Mouse (Mus musculus) lung, postnatal 0 days (tissue): ENCODE results near the gene Gdpd5. TPM values are rescaled to one million over a fixed set of nuclear protein-coding genes. Genes with fewer than 3 reads are reported as not detected.

Source experiments
- ATAC-seq: fragments of 200-750 bp; cut with Nextera tagmentation; 2 replicates; pipeline ENCODE4 v1.8.0; 2017; ENCODE audit warnings: moderate library complexity
- DNase-seq: peaks from one replicate; pipeline ENCODE4 v3.0.0-alpha.2; 2016; ENCODE audit warnings: low spot score
- H3K27ac ChIP-seq: fragments of 300-500 bp; sonication (generic); 2 replicates; pipeline ENCODE4 v1.5.1; 2014; ENCODE audit warnings: antibody characterized with exemption, mild to moderate bottlenecking, low read length, mixed read lengths
- H3K27me3 ChIP-seq: fragments of 300-500 bp; sonication (generic); replicated peaks from 2 replicates; pipeline ENCODE4 v1.6.1; 2014; ENCODE audit warnings: low read length, mixed read lengths; ENCODE audit not compliant: insufficient read depth
- H3K36me3 ChIP-seq: fragments of 300-500 bp; sonication (generic); 2 replicates; pipeline ENCODE4 v1.6.1; 2014; ENCODE audit warnings: low read length, mixed read lengths; ENCODE audit not compliant: insufficient read depth
- H3K4me1 ChIP-seq: fragments of 300-500 bp; sonication (generic); 2 replicates; pipeline ENCODE4 v1.6.1; 2014; ENCODE audit warnings: antibody characterized with exemption, low read depth, low read length, mixed read lengths; ENCODE audit not compliant: insufficient read depth
- H3K4me2 ChIP-seq: fragments of 300-500 bp; sonication (generic); replicated peaks from 2 replicates; pipeline ENCODE4 v1.6.1; 2014; ENCODE audit warnings: low read depth, mild to moderate bottlenecking, low read length, moderate library complexity, mixed read lengths
- H3K4me3 ChIP-seq: fragments of 300-500 bp; sonication (generic); 2 replicates; pipeline ENCODE4 v1.5.1; 2014; ENCODE audit warnings: low read depth, low read length
- H3K9ac ChIP-seq: fragments of 300-500 bp; sonication (generic); replicated peaks from 2 replicates; pipeline ENCODE4 v1.6.1; 2014; ENCODE audit warnings: low read depth, mild to moderate bottlenecking
- H3K9me3 ChIP-seq: fragments of 300-500 bp; sonication (generic); 2 replicates; pipeline ENCODE4 v1.6.1; 2016; ENCODE audit warnings: low read length, mixed read lengths
- CTCF ChIP-seq: IDR thresholded peaks from 2 replicates; pipeline ENCODE4 v1.5.1; 2016; ENCODE audit warnings: antibody characterized with exemption, mild to moderate bottlenecking
- EP300 ChIP-seq: IDR thresholded peaks from 2 replicates; pipeline ENCODE4 v1.6.1; 2016; ENCODE audit warnings: antibody characterized with exemption, mild to moderate bottlenecking, control low read depth
- WGBS: fragments of 180-500 bp; shearing (Covaris S2); extraction: QIAGEN DNeasy Blood & Tissue Kit; methylation state at CpG from one replicate; pipeline ENCODE4 v1.1.7; 2014; 5-methylcytosine and 5-hydroxymethylcytosine counted together
- polyA plus RNA-seq: library from polyadenylated mRNA; unstranded; fragments of >200 nt; fragmentation: Nextera tagmentation; extraction: Ambion mirVana; gene quantifications from 2 replicates; pipeline ENCODE4 v1.2.1, GENCODE M21; 2015

The Gdpd5 gene
- polyA plus RNA-seq, 1 experiment from 2014 or later = 18.7 TPM

DNA sequence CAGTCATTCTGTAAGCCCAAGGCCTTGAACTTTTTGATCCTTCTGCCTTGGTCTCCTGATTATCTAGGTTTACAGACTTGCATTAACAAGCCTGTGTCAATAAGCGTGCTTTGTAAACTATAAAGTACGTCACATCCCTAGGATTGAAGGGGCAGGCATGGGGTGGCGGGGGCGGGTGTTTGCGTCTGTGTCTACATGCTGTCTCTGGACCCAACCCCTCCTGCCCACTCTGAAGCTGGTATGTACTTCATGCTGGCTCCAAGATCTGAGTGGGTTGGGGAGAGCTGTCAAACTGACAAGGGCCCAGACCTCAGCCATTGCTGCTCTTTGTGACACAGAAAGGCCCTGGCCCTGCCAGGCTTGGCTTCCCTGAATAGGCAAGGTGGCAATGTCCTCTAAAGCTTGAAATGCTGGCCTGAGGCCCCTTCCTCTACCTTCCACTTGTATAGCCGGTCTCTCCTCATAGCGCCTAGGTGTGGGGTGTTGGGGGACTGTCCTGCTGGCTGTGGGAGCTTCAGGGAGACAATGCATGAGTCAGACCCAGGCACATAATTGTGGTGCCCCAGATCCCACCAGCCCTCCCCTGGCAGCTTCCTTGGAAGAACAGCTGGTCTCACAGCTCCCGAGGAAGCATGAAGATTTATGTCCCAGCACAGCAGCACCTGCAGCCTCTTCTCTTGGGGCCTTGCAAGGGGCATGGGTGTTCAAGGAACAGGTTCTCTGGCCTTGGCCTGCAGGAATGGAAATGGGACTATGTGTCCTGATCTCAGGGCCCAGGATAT lies 28.4 kb downstream of the Gdpd5 start:
- Histone ChIP-seq H3K9me3 (no peaks in the 10 kb centered on the region), H3K4me1 (peaks cover 6% of the 10 kb centered on the region; the same call in 1 of the 2 replicates), H3K36me3 (no peaks in the 10 kb centered on the region), H3K9ac (no peak overlapping the region), H3K4me3 (no peak overlapping the region), H3K27me3 (no peaks in the 10 kb centered on the region), H3K4me2 (no peak overlapping the region), H3K27ac (peak overlapping the region; percentile 66)
- WGBS = 43% methylated on average over 8 of the region's 8 CpGs
- TF ChIP-seq CTCF (no peak), EP300 (no peak)
- peak; percentile 54 for DNase-seq
- peak; percentile 87 for ATAC-seq

DNA sequence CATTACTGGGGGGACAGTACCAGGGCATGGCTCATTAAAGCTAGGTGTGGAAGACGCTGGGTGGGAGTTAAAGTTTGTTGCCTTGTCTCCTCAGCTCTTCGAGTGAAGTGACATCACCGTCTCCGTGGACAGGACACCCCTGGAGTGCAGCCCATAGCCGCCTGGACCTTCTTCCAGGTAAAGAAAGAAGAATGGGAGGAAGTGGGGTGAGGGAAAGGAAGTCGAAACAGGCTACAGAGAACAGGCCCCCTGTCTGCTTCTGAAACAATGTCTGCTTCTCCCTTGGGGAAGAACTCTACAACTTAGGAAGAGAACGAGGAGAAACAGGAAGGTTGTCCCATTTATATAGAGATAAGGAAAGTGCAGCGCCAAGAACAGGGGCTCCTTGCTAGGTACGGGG lies 29.1 kb downstream of the Gdpd5 start:
- H3K4me3 ChIP-seq = no peak overlapping the region
- H3K9me3 ChIP-seq = no peaks in the 10 kb centered on the region
- DNase-seq = no peak
- no peaks in the 10 kb centered on the region for H3K36me3 ChIP-seq
- 60% methylated on average over 9 of the region's 9 CpGs for WGBS
- H3K9ac ChIP-seq = no peak overlapping the region
- H3K4me1 ChIP-seq = peaks cover 6% of the 10 kb centered on the region; the same call in 1 of the 2 replicates
- TF ChIP-seq EP300 (no peak), CTCF (no peak)
- H3K27me3 ChIP-seq = no peaks in the 10 kb centered on the region
- ATAC-seq = no peak
- H3K27ac ChIP-seq = peak overlapping the region; percentile 66; the same call in 1 of the 2 replicates
- no peak overlapping the region for H3K4me2 ChIP-seq

DNA sequence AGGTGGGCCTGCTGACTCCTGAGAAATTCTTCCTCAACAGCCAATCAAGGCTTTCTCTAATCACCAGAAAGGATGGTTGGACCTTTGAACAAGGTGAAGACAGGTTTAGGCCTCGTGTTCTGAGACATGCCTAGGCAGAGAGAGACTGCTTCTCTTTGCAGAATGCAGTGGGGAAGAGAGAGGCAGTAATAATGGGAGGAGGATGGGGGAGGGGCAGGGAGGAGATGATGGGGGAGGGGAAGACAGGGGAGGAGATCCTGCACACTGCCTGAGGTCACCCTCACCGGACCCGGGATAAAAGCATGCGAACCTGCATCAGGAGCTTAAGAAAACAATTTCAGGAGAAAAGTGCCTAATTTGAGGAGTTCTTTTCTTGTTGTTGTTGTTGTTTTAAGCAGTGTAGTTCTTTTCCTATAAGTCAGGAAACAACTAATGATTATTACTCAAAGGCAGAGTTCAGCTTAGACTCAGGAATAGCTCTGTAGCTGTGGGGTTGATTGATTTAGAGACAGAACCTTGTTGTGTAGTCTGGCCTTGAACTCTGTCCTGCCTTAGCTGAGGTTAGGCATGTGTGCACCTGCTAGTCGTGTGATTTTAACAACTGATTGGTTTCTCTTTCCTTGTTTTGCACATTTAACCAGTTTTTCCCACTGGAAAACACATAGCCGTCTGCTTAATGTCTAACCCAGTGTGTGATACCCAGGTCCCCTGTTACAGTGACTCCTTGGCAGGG lies 30.0 kb downstream of the Gdpd5 start:
- TF ChIP-seq EP300 (no peak), CTCF (no peak)
- H3K9ac ChIP-seq = no peak overlapping the region
- WGBS = 36% methylated on average over 6 of the region's 6 CpGs

DNA sequence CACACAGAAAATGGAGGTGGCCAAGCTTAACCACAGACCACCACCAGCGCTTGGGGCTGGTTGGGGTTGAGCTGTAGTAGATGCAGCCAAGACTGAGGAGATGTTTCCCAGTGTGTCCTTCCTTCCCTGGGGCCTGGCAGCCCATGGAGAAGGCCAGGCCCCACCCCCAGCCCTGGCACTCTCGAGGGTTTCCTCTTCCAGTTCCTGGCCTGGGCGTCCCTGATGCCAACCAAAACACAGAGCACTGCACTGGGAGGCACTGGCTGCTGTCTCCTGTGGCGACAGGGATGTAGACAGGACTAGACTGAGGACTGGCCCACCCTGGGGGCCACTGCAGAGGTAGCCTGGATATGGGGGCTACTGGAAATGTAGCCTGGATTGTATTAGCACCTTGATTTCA lies 33.8 kb downstream of the Gdpd5 start:
- Histone ChIP-seq H3K27ac (no peak overlapping the region), H3K4me2 (no peak overlapping the region), H3K4me1 (no peaks in the 10 kb centered on the region; the same call in 1 of the 2 replicates), H3K4me3 (no peak overlapping the region), H3K27me3 (no peaks in the 10 kb centered on the region), H3K36me3 (no peaks in the 10 kb centered on the region), H3K9me3 (no peaks in the 10 kb centered on the region), H3K9ac (no peak overlapping the region)
- 52% methylated on average over 4 of the region's 4 CpGs for WGBS
- ATAC-seq (peak; percentile 48), DNase-seq (no peak)
- TF ChIP-seq EP300 (no peak), CTCF (no peak)

More for the DNA sequence above, 30.0 kb downstream of the Gdpd5 start:
- Histone ChIP-seq H3K4me1 (peaks cover 6% of the 10 kb centered on the region; the same call in 1 of the 2 replicates), H3K4me2 (no peak overlapping the region), H3K4me3 (no peak overlapping the region), H3K9me3 (no peaks in the 10 kb centered on the region), H3K27ac (no peak overlapping the region), H3K36me3 (no peaks in the 10 kb centered on the region), H3K27me3 (no peaks in the 10 kb centered on the region)
- DNase-seq (no peak), ATAC-seq (no peak)

DNA sequence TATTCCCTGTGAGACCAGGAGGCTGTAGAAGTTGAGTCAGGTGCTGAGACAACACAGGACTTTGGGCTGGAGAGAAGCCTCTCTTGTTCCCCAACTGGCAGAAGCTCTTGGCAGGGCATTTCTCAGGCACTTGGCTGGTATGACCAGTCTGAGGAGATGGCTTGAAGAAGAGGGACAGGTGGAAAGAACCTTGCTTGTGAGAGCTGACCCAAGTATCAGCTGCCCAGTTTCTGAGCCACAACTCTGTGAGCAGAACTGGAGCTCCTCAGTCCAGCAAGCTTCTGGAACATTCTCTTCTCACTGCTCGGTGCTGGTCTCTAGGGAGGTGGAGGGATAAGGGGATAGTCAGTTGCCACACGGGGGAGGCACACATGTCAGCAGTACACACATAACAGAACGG lies 38.1 kb downstream of the Gdpd5 start:
- DNase-seq (no peak), ATAC-seq (no peak)
- no peak overlapping the region for H3K9ac ChIP-seq
- H3K4me3 ChIP-seq = no peak overlapping the region
- H3K4me2 ChIP-seq = no peak overlapping the region
- no peak overlapping the region for H3K27ac ChIP-seq
- no peaks in the 10 kb centered on the region for H3K36me3 ChIP-seq
- no peak for TF ChIP-seq EP300
- no peak for TF ChIP-seq CTCF
- no peaks in the 10 kb centered on the region for H3K27me3 ChIP-seq
- no peaks in the 10 kb centered on the region for H3K4me1 ChIP-seq
- WGBS = 75% methylated on average over 3 of the region's 3 CpGs
- H3K9me3 ChIP-seq = no peaks in the 10 kb centered on the region

DNA sequence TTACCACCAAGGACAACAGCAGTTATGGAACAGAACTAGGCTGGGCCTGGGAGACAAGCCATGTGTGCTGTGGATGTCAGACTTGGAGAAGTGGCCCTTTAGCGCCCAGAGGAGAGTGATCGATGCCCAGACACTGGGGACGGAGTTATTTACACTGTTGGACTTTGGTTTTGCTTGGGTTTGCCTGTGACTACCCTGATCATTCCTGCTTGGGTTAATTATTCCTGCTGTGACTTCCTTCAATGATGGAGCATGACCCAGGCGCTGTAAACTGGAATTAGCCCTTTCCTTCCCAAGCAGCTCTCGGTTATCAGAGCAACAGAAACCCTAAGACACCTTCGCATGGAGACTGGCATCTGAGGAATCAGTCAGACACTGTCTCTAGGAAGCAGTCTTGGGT lies 39.8 kb downstream of the Gdpd5 start:
- no peak for ATAC-seq
- TF ChIP-seq EP300 = no peak
- TF ChIP-seq CTCF = no peak
- Histone ChIP-seq H3K27me3 (no peaks in the 10 kb centered on the region), H3K4me1 (no peaks in the 10 kb centered on the region), H3K4me3 (no peak overlapping the region), H3K27ac (no peak overlapping the region), H3K9ac (no peak overlapping the region), H3K36me3 (no peaks in the 10 kb centered on the region), H3K9me3 (no peaks in the 10 kb centered on the region), H3K4me2 (no peak overlapping the region)
- no peak for DNase-seq
- WGBS = 88% methylated on average over 6 of the region's 6 CpGs
